Mouse (Mus musculus) forebrain, embryonic 14.5 days (tissue): ENCODE results near the gene Tenm3. TPM values are rescaled to one million over a fixed set of nuclear protein-coding genes. Genes with fewer than 3 reads are reported as not detected.

ENCODE experiments used
- ATAC-seq: fragments of 200-750 bp; cut with Nextera tagmentation; 2 replicates; pipeline ENCODE4 v1.8.0; 2017; ENCODE audit warnings: mild to moderate bottlenecking, moderate library complexity
- DNase-seq: peaks from one replicate; pipeline ENCODE4 v3.0.0-alpha.2; 2015; ENCODE audit warnings: low spot score
- H3K27ac ChIP-seq: fragments of 300-500 bp; sonication (generic); 2 replicates; pipeline ENCODE4 v1.5.1; 2014; ENCODE audit warnings: low read depth, mild to moderate bottlenecking, control low read depth, low read length, moderate library complexity
- H3K27me3 ChIP-seq: fragments of 300-500 bp; sonication (generic); replicated peaks from 2 replicates; pipeline ENCODE4 v1.6.1; 2014; ENCODE audit warnings: low read length, control low read depth, mixed read lengths; ENCODE audit not compliant: control insufficient read depth, insufficient read depth
- H3K36me3 ChIP-seq: fragments of 300-500 bp; sonication (generic); 2 replicates; pipeline ENCODE4 v1.6.1; 2014; ENCODE audit warnings: low read length, control low read depth; ENCODE audit not compliant: control insufficient read depth, insufficient read depth
- H3K4me1 ChIP-seq: fragments of 300-500 bp; sonication (generic); 2 replicates; pipeline ENCODE4 v1.6.1; 2014; ENCODE audit warnings: antibody characterized with exemption, low read length, control low read depth; ENCODE audit not compliant: control insufficient read depth, insufficient read depth
- H3K4me2 ChIP-seq: fragments of 300-500 bp; sonication (generic); 2 replicates; pipeline ENCODE4 v1.6.1; 2014; ENCODE audit warnings: mild to moderate bottlenecking, control low read depth, low read length
- H3K4me3 ChIP-seq: fragments of 300-500 bp; sonication (generic); 2 replicates; pipeline ENCODE4 v1.5.1; 2014; ENCODE audit warnings: low read depth, low read length, control low read depth
- H3K9ac ChIP-seq: fragments of 300-500 bp; sonication (generic); 2 replicates; pipeline ENCODE4 v1.6.1; 2014; ENCODE audit warnings: mild to moderate bottlenecking, low read length, control low read depth, moderate library complexity
- H3K9me3 ChIP-seq: fragments of 300-500 bp; sonication (generic); replicated peaks from 2 replicates; pipeline ENCODE4 v1.6.1; 2016; ENCODE audit warnings: low read length, control low read depth, mixed read lengths; ENCODE audit not compliant: control insufficient read depth
- WGBS: fragments of 180-500 bp; shearing (Covaris S2); extraction: QIAGEN DNeasy Blood & Tissue Kit; methylation state at CpG from one replicate; pipeline ENCODE4 v1.1.7; 2014; 5-methylcytosine and 5-hydroxymethylcytosine counted together
- polyA plus RNA-seq: library from polyadenylated mRNA; unstranded; fragments of >200 nt; fragmentation: Nextera tagmentation; extraction: Ambion mirVana; gene quantifications from 2 replicates; pipeline ENCODE4 v1.2.1, GENCODE M21; 2014

Tenm3 gene
- polyA plus RNA-seq, 1 experiment from 2014 or later = 12.5 TPM

DNA sequence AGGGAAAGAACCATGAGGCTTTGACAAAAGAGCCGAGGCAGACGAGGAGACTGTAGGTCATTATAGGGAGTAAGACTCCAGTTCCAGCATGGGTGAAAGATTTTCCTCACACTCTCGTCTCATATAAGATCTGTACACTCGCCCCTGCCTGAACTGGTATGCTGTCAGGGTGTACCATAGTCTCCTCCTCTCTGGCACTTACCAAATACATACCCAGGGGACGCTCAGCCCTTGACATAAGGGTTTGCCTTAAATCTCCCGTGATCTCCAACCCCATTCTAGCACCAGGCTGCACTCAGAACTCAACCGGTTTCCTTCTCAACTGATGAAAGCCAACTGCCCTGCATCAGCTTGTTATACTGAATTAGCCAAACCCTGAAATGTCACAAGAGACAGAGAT is 121.4 kb downstream of the Tenm3 start:
- WGBS = 89% methylated on average over 7 of the region's 7 CpGs
- H3K4me3 ChIP-seq = no peak overlapping the region
- no peaks in the 10 kb centered on the region for H3K36me3 ChIP-seq
- H3K4me1 ChIP-seq = peaks cover 4% of the 10 kb centered on the region; the same call in 1 of the 2 replicates
- no peak overlapping the region for H3K27ac ChIP-seq
- no peak overlapping the region for H3K4me2 ChIP-seq
- ATAC-seq (no peak), DNase-seq (no peak)
- no peak overlapping the region for H3K9ac ChIP-seq
- H3K9me3 ChIP-seq = no peaks in the 10 kb centered on the region
- H3K27me3 ChIP-seq = no peaks in the 10 kb centered on the region

DNA sequence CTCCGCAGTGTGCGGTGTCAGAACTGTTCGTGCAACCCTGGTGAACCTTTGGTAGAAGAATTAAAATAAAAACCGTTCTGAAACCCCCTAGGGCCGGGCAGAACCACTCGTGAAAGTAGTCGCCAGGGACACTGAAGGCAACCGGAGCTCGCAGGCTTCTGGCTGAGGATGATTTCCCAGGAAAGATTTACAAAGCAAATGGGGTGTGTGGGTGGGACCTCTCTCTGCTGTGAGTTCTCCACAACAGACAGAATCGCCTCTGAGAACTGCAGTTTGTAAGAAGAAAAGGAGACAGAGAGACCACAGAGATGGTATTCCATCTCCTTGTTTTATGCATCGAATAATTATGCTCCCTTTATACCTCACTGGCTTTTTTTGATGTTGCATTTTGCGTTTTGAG is 122.4 kb downstream of the Tenm3 start:
- H3K27ac ChIP-seq = no peak overlapping the region
- H3K4me2 ChIP-seq = no peak overlapping the region

DNA sequence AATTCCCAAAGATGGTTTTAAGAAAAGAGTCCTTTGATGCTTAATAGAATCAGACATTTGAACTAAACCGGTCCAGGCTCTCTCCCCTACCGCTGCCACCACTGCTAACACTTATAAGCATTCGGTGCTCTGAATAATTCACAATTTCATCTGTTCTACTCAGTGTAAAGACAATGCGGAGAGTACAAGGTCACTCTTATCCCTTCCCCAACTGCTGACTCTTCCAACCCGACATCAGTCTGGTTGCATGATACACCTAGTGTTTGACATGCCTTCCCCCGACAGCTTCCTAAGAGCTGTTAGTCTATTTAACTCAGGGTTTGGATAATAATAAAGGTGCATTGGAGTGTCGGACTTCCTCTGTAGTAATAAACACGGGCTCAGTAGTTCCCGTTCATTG is 128.1 kb downstream of the Tenm3 start:
- 85% methylated on average over 9 of the region's 9 CpGs for WGBS
- Histone ChIP-seq H3K9me3 (peaks cover 3% of the 10 kb centered on the region; the same call in 1 of the 2 replicates), H3K4me3 (no peak overlapping the region), H3K4me2 (no peak overlapping the region), H3K4me1 (no peaks in the 10 kb centered on the region), H3K27ac (no peak overlapping the region), H3K9ac (no peak overlapping the region), H3K27me3 (no peaks in the 10 kb centered on the region), H3K36me3 (no peaks in the 10 kb centered on the region)
- no peak for ATAC-seq
- no peak for DNase-seq

More for the DNA sequence above, 122.4 kb downstream of the Tenm3 start:
- H3K9me3 ChIP-seq = no peaks in the 10 kb centered on the region
- DNase-seq = no peak
- WGBS = 93% methylated on average over 12 of the region's 12 CpGs
- H3K4me1 ChIP-seq = peaks cover 4% of the 10 kb centered on the region; the same call in 1 of the 2 replicates
- H3K9ac ChIP-seq = no peak overlapping the region
- no peaks in the 10 kb centered on the region for H3K36me3 ChIP-seq
- H3K27me3 ChIP-seq = no peaks in the 10 kb centered on the region
- ATAC-seq = no peak
- H3K4me3 ChIP-seq = no peak overlapping the region

DNA sequence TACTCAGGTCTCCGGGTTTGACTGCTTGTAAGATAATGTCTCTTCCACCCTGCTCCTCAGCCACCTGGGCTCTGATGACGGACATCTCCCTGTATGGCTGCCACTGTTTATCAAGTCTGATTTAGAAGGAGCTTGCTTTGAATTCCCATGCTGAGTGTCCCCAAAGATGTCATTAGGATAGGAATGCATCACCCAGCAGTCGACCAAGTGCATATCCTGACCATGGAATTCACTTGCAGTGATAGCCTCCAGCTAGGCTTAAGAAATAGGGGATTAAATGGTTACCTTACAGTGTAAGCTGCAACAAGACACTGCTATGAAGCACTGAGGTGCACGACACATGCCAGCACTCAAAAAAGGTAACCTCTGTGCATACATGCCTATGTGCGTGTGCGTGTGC is 137.1 kb downstream of the Tenm3 start:
- H3K4me1 ChIP-seq = no peaks in the 10 kb centered on the region

DNA sequence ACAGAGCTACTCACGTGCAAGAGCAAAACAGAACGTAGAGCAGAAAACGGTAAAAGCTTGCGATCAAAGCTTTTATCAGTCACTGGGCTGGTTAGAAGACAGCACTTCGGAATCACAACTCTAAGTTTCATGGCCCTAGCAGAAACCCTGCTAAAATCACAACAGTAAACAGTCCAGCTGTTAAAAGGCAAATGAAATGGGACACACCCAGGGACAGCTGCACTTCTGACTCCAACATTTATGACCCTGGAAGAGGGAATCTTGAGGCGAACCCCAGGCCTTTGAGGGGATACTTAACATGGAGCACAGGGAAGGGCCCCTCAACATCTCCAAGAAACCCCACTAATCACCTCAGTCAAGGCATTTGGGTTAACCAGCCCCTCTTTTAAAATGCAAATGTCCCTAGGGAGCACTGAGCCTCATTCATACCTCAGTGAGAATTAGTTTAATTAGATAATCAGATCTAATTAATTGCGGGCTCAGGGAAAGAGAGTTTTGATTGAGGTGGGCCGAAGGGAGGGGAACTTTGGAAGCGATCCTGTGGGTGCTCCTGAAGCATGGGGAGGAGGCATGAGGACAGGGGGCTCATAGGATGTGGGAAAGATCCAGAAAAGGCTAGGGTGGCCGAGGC is 138.8 kb downstream of the Tenm3 start:
- no peak overlapping the region for H3K9ac ChIP-seq
- 49% methylated on average over 10 of the region's 10 CpGs for WGBS
- no peaks in the 10 kb centered on the region; the same call in 1 of the 2 replicates for H3K9me3 ChIP-seq
- H3K27me3 ChIP-seq = no peaks in the 10 kb centered on the region
- no peaks in the 10 kb centered on the region for H3K4me1 ChIP-seq
- H3K27ac ChIP-seq = no peak overlapping the region
- DNase-seq = peak; percentile 59
- ATAC-seq = no peak; the same call in 1 of the 2 replicates
- H3K4me2 ChIP-seq = no peak overlapping the region
- H3K36me3 ChIP-seq = no peaks in the 10 kb centered on the region
- no peak overlapping the region for H3K4me3 ChIP-seq

More for the DNA sequence above, 137.1 kb downstream of the Tenm3 start:
- Histone ChIP-seq H3K36me3 (no peaks in the 10 kb centered on the region), H3K4me3 (no peak overlapping the region), H3K9ac (no peak overlapping the region), H3K9me3 (peaks cover 3% of the 10 kb centered on the region), H3K4me2 (no peak overlapping the region), H3K27me3 (no peaks in the 10 kb centered on the region), H3K27ac (no peak overlapping the region)
- ATAC-seq = no peak
- DNase-seq = no peak
- WGBS = 88% methylated on average over 6 of the region's 6 CpGs

DNA sequence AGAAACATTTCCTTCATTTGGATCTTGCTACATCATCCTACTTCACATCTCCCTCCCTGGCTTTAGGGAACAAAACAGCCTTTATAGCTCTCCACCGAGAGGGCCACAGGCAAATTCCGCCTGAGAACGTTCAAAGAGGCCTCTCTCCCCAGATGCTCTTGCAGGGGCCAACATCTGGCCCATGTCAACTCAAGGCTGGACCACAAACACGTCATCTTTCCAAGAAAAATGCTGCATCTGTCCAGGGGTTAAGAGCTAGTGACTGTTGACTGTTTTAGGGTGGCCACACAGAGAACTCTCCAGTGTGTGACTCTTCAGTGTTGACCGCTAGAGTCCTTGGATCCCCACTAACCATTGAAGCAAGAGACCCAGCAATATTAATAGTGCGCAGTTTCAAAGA is 139.3 kb downstream of the Tenm3 start:
- no peak overlapping the region for H3K27ac ChIP-seq
- ATAC-seq (no peak), DNase-seq (no peak)
- no peak overlapping the region for H3K4me3 ChIP-seq
- H3K27me3 ChIP-seq = no peaks in the 10 kb centered on the region
- no peaks in the 10 kb centered on the region for H3K36me3 ChIP-seq
- no peak overlapping the region for H3K4me2 ChIP-seq
- H3K9ac ChIP-seq = no peak overlapping the region
- H3K9me3 ChIP-seq = no peaks in the 10 kb centered on the region; the same call in 1 of the 2 replicates
- 67% methylated on average over 6 of the region's 6 CpGs for WGBS
- no peaks in the 10 kb centered on the region for H3K4me1 ChIP-seq

DNA sequence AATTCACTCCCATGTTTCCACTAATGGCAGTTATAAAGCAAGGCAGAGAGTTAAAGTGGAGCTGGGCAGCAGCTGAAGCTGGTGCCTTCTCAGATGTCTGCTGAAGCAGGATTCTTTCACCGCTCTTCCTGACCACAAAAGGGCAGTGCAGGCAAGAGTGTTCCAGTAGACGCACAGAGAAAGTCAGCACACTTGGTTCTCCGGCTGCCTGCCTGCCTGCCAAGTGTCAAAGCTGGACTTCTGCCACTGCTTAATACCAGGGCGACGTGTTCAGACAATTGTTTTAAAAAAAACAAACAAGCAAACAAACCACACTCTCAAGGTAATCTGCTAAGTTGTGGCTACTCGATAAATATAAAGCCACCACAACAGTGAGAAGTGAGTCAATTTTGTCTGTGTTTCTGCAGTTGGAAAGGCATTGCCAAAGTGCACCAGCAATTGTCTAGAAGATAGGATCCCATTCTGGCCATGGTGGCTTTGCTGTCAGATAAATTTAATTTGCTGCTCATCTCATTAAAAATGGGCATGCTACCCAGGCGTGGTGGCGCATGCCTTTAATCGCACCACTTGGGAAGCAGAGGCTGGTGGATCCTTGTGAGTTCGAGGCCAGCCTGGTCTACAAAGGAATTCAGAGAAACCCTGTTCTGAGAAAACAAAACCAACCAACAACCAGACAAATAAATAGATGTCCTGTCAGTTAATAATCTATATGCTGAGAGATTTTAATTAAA is 152.9 kb downstream of the Tenm3 start:
- Histone ChIP-seq H3K27me3 (no peaks in the 10 kb centered on the region), H3K4me1 (0 out of 2 replicates have a peak, but pooled peaks cover 4% of the 10 kb centered on the region), H3K36me3 (no peaks in the 10 kb centered on the region), H3K27ac (no peak overlapping the region), H3K4me2 (no peak overlapping the region), H3K9me3 (no peaks in the 10 kb centered on the region), H3K9ac (no peak overlapping the region), H3K4me3 (no peak overlapping the region)
- DNase-seq = peak; percentile 54
- WGBS = 46% methylated on average over 10 of the region's 10 CpGs
- no peak for ATAC-seq

DNA sequence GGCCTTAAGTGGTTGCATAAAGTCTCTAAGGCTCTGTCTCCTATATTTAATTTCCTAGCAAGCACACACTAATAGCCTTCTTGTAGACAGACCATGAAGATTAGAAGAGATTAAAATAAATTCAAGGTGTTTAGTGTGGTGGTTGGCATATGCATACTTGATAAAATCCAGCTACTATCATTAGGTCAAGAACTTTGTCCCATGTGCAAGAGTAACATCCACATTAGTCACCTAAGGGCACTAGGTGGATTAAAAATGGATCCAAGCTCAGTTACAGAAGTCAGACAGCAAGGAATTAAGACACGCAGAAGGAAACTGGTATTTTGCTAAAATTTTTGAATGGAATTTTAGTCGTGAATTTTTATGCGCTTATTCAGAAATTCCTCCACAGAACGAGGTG is 155.0 kb downstream of the Tenm3 start:
- no peak overlapping the region for H3K9ac ChIP-seq
- 0 out of 2 replicates have a peak, but pooled peaks cover 4% of the 10 kb centered on the region for H3K4me1 ChIP-seq
- no peak overlapping the region for H3K4me2 ChIP-seq
- WGBS = 92% methylated on average over 4 of the region's 4 CpGs
- H3K36me3 ChIP-seq = no peaks in the 10 kb centered on the region
- DNase-seq (no peak), ATAC-seq (no peak)
- no peaks in the 10 kb centered on the region for H3K9me3 ChIP-seq
- no peaks in the 10 kb centered on the region for H3K27me3 ChIP-seq
- H3K27ac ChIP-seq = no peak overlapping the region
- H3K4me3 ChIP-seq = no peak overlapping the region

DNA sequence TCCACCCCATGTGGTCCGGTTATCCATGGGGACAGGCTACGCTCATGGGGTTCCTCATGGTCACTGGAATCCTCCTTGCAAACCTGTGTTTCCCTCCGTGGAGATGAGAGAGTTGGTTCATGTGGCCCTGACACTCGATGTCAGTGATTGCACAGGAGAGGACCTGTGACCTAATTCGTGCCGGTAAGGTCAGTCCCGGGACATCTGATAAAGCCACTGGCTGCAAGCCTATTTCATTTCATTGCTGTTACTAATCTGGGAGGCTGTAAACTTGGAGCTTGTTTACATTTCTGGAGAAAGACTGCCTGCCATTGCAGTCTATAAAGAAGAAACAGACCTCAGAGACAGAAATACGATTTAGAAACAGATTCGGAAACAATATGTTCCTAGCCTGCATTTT is 155.6 kb downstream of the Tenm3 start:
- no peak for ATAC-seq
- Histone ChIP-seq H3K4me2 (no peak overlapping the region), H3K4me1 (no peaks in the 10 kb centered on the region), H3K36me3 (no peaks in the 10 kb centered on the region), H3K27me3 (no peaks in the 10 kb centered on the region), H3K4me3 (no peak overlapping the region), H3K9me3 (no peaks in the 10 kb centered on the region), H3K9ac (no peak overlapping the region), H3K27ac (no peak overlapping the region)
- WGBS = 90% methylated on average over 9 of the region's 9 CpGs
- no peak for DNase-seq
